Mouse (Mus musculus): ENCODE data around the gene Casp8. TPM values are rescaled to one million over a fixed set of nuclear protein-coding genes. Genes with fewer than 3 reads are reported as not detected.
"Not testable (repeated sequence)": the region's sequence is repeated elsewhere in the genome, so short reads cannot be mapped to it uniquely, and the experiment has no call there.

The Casp8 gene
- polyA plus RNA-seq, 1 experiment from 2014 or later = 13.5 TPM

GRCm38 (mm10) chr1:58883279-58883678 lies 88.1 kb downstream of the Casp8 start:
- H3K4me3 ChIP-seq; H3K4me2 ChIP-seq (replicated peaks); H3K27me3 ChIP-seq (replicated peaks); H3K9ac ChIP-seq; H3K36me3 ChIP-seq; H3K9me3 ChIP-seq; H3K4me1 ChIP-seq; ATAC-seq (ENCODE audit: low FRiP score, low read depth); H3K27ac ChIP-seq: not testable (repeated sequence)
- WGBS = 90% methylated on average over 9 of the region's 9 CpGs

- Histone ChIP-seq H3K4me3 (no peak overlapping the region), H3K36me3 (no peaks in the 10 kb centered on the region), H3K27ac (no peak overlapping the region), H3K4me1 (no peaks in the 10 kb centered on the region), H3K27me3 (replicated peaks) (no peaks in the 10 kb centered on the region), H3K9ac (no peak overlapping the region), H3K9me3 (no peaks in the 10 kb centered on the region), H3K4me2 (replicated peaks) (no peak overlapping the region)
- ATAC-seq (ENCODE audit: low FRiP score, low read depth) = no peak
- 84% methylated on average over 4 of the region's 4 CpGs for WGBS
Observed at GRCm38 (mm10) chr1:58885646-58886045, 90.5 kb downstream of the Casp8 start.

- Histone ChIP-seq H3K4me1 (no peaks in the 10 kb centered on the region), H3K9ac (no peak overlapping the region), H3K27me3 (replicated peaks) (no peaks in the 10 kb centered on the region), H3K4me2 (replicated peaks) (no peak overlapping the region), H3K9me3 (no peaks in the 10 kb centered on the region), H3K4me3 (no peak overlapping the region), H3K36me3 (no peaks in the 10 kb centered on the region), H3K27ac (no peak overlapping the region)
- no peak for ATAC-seq (ENCODE audit: low FRiP score, low read depth)
- WGBS = 83% methylated on average over 5 of the region's 5 CpGs
Observed at GRCm38 (mm10) chr1:58889826-58890546, 94.8 kb downstream of the Casp8 start.

GRCm38 (mm10) chr1:58890697-58891290 lies 95.6 kb downstream of the Casp8 start:
- not testable (repeated sequence) for H3K4me1 ChIP-seq; H3K36me3 ChIP-seq; H3K9me3 ChIP-seq; H3K4me2 ChIP-seq (replicated peaks); H3K4me3 ChIP-seq; H3K9ac ChIP-seq; ATAC-seq (ENCODE audit: low FRiP score, low read depth); H3K27me3 ChIP-seq (replicated peaks); H3K27ac ChIP-seq
- WGBS = 78% methylated on average over 4 of the region's 5 CpGs

- not testable (repeated sequence) for H3K4me3 ChIP-seq; H3K4me2 ChIP-seq (replicated peaks); H3K36me3 ChIP-seq; H3K4me1 ChIP-seq; H3K9ac ChIP-seq; H3K27me3 ChIP-seq (replicated peaks); H3K9me3 ChIP-seq; H3K27ac ChIP-seq; ATAC-seq (ENCODE audit: low FRiP score, low read depth)
- 87% methylated on average over 2 of the region's 2 CpGs for WGBS
Observed at GRCm38 (mm10) chr1:58891481-58892170, 96.5 kb downstream of the Casp8 start.

DNA sequence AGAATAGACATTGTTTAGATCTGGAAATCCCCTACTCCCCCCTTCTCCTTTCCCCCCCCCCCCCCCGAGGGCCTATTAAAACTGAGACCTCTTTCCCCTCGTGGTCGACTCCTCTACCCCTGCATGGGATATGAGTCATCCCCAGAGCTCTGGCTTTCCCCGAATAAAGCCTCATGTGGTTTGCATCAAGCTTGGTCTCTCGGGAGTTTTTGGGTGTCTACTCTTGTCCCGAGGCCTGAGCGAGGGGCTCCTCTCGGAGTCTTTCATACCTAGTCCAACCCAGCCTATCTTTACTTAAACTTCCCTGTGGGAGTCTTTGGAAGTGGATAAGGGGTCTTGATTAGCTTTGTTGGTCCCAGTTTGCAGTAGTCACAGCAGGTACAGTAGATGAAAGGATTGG lies 97.2 kb downstream of the Casp8 start:
- 93% methylated on average over 8 of the region's 8 CpGs for WGBS
- not testable (repeated sequence) for H3K27ac ChIP-seq

More for the DNA sequence above, 97.2 kb downstream of the Casp8 start:
- not testable (repeated sequence) for H3K36me3 ChIP-seq; H3K9me3 ChIP-seq; H3K4me3 ChIP-seq; ATAC-seq (ENCODE audit: low FRiP score, low read depth); H3K4me1 ChIP-seq; H3K27me3 ChIP-seq (replicated peaks); H3K4me2 ChIP-seq (replicated peaks); H3K9ac ChIP-seq

Other genes with a start within 250 kb of the Casp8 start
- gene Fam126b, start 209.1 kb upstream of the Casp8 start, polyA plus RNA-seq (2016; fragmentation: Nextera tagmentation; extraction: Ambion mirVana) = 8.5 and 9.4 TPM in 2 replicates
- 168 and 179 TPM in 2 replicates for gene Ndufb3, start 209.0 kb upstream of the Casp8 start, polyA plus RNA-seq (2016; fragmentation: Nextera tagmentation; extraction: Ambion mirVana)
- gene Als2cr12, start 99.4 kb upstream of the Casp8 start, polyA plus RNA-seq (2016; fragmentation: Nextera tagmentation; extraction: Ambion mirVana) = not detected in 2 replicates
- gene Cflar, start 83.9 kb upstream of the Casp8 start, polyA plus RNA-seq (2016; fragmentation: Nextera tagmentation; extraction: Ambion mirVana) = 21.5 and 22.8 TPM in 2 replicates
- gene Trak2, start 178.1 kb downstream of the Casp8 start, polyA plus RNA-seq (2016; fragmentation: Nextera tagmentation; extraction: Ambion mirVana) = 18.5 and 18.9 TPM in 2 replicates
- 45.2 and 46.3 TPM in 2 replicates for gene Stradb, start 178.1 kb downstream of the Casp8 start, polyA plus RNA-seq (2016; fragmentation: Nextera tagmentation; extraction: Ambion mirVana)